Mouse (Mus musculus): Measurements from ENCODE around the gene Fam172a. TPM values are rescaled to one million over a fixed set of nuclear protein-coding genes. Genes with fewer than 3 reads are reported as not detected.

The Fam172a gene
- total RNA-seq, 2 experiments from 2014 or later = 22.9 to 28.1 TPM

- DNase-seq = no peak
These were observed 274.4 kb downstream of the Fam172a start for GRCm38 (mm10) chr13:77976248-77976647.

GRCm38 (mm10) chr13:77977121-77977520 is 275.3 kb downstream of the Fam172a start:
- no peak for DNase-seq

- peak; percentile 57 for DNase-seq
These were observed 280.4 kb downstream of the Fam172a start for GRCm38 (mm10) chr13:77982105-77982851.

- peak; percentile 7 for DNase-seq
These were observed 281.0 kb downstream of the Fam172a start for GRCm38 (mm10) chr13:77982852-77983202.

GRCm38 (mm10) chr13:77991189-77991886 is 289.5 kb downstream of the Fam172a start:
- no peak for DNase-seq

- no peak for DNase-seq
These were observed 302.8 kb downstream of the Fam172a start for GRCm38 (mm10) chr13:78004649-78005048.

- DNase-seq = no peak
These were observed 303.5 kb downstream of the Fam172a start for GRCm38 (mm10) chr13:78005344-78005743.

GRCm38 (mm10) chr13:78010176-78010575 is 308.3 kb downstream of the Fam172a start:
- peak; percentile 7 for DNase-seq

GRCm38 (mm10) chr13:78024683-78025294 is 323.0 kb downstream of the Fam172a start, which contains the start of gene Pou5f2:
Gene Pou5f2, plus strand, starts transcription at chr13:78024902.
- peak; percentile 28 for DNase-seq

GRCm38 (mm10) chr13:78032821-78033220 is 331.0 kb downstream of the Fam172a start:
- no peak for DNase-seq

- DNase-seq = no peak
These were observed 335.4 kb downstream of the Fam172a start for GRCm38 (mm10) chr13:78037203-78037602.

- no peak for DNase-seq
These were observed 341.4 kb downstream of the Fam172a start for GRCm38 (mm10) chr13:78043203-78043602.

GRCm38 (mm10) chr13:78045116-78045515 is 343.3 kb downstream of the Fam172a start:
- DNase-seq = no peak

GRCm38 (mm10) chr13:78087751-78088150 is 385.9 kb downstream of the Fam172a start:
- DNase-seq = no peak

- no peak for DNase-seq
These were observed 388.9 kb downstream of the Fam172a start for GRCm38 (mm10) chr13:78090701-78091100.

GRCm38 (mm10) chr13:78091949-78092348 is 390.1 kb downstream of the Fam172a start:
- no peak for DNase-seq

- no peak for DNase-seq
These were observed 392.5 kb downstream of the Fam172a start for GRCm38 (mm10) chr13:78094352-78094751.

GRCm38 (mm10) chr13:78095071-78095973 is 393.5 kb downstream of the Fam172a start:
- DNase-seq = no peak

GRCm38 (mm10) chr13:78098858-78099445 is 397.1 kb downstream of the Fam172a start:
- DNase-seq = no peak

- no peak for DNase-seq
These were observed 398.1 kb downstream of the Fam172a start for GRCm38 (mm10) chr13:78099746-78100530.

- DNase-seq = no peak
These were observed 398.8 kb downstream of the Fam172a start for GRCm38 (mm10) chr13:78100664-78101063.

Measured in adrenal gland, postnatal 10 days (tissue).